Comparison of ENCODE assay signal across 8 mouse cellular contexts in the genomic region with DNA sequence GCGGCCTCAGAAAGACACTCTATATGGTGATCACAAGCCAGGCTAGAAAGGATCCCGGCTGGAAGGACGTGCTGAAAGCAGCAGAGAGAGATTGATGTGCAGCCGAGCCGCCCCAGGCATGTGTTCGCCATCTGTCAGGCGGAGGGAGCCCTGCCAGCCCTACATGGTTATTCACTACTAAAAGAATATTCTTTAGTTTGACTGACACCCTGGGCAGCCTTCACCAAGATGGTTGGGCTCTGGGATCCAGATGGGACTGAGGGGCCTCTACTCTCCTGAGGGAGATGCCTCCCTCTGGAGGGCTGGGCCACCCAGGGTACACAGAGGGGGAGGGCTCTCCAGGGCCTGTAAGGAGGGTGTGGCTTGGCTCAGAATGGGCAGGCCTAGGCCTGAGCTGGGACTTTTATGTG.
DNase-seq lines count a peak whose midpoint lies in the region; ATAC-seq lines count a peak whose summit lies in the region.

No protein-coding gene starts in this region.

- no peak overlapping the region for H3K9ac ChIP-seq in hindbrain, embryonic 16.5 days (ENCODE audit: low read depth, low read length)
- no peak overlapping the region for H3K9ac ChIP-seq in limb, embryonic 13.5 days

- H3K4me1 ChIP-seq in hindbrain, embryonic 16.5 days (ENCODE audit: control insufficient read depth, insufficient read depth, low read depth, low read length): peaks cover 6% of the 10 kb centered on the region
- H3K4me1 ChIP-seq in limb, embryonic 13.5 days: peaks cover 39% of the 10 kb centered on the region

- H3K36me3 ChIP-seq in hindbrain, embryonic 16.5 days (ENCODE audit: control insufficient read depth, insufficient read depth, low read length): no peaks in the 10 kb centered on the region
- H3K36me3 ChIP-seq in limb, embryonic 13.5 days: no peaks in the 10 kb centered on the region

- no peaks in the 10 kb centered on the region for H3K27me3 ChIP-seq in hindbrain, embryonic 16.5 days (replicated peaks; ENCODE audit: control insufficient read depth, insufficient read depth, low read length)
- H3K27me3 ChIP-seq in limb, embryonic 13.5 days: no peaks in the 10 kb centered on the region

- peak overlapping the region; percentile 46; the same call in 1 of the 2 replicates for H3K27ac ChIP-seq in hindbrain, embryonic 16.5 days (ENCODE audit: low read depth, low read length)
- peak overlapping the region; percentile 58 for H3K27ac ChIP-seq in limb, embryonic 13.5 days

- peak overlapping the region; percentile 7; the same call in 1 of the 2 replicates for H3K4me2 ChIP-seq in hindbrain, embryonic 16.5 days (ENCODE audit: low read length)
- peak overlapping the region; percentile 15; the same call in 1 of the 2 replicates for H3K4me2 ChIP-seq in limb, embryonic 13.5 days (replicated peaks)

- 14% methylated on average over 7 of the region's 7 CpGs for WGBS in hindbrain, embryonic 16.5 days
- WGBS in limb, embryonic 13.5 days: 8% methylated on average over 7 of the region's 7 CpGs

- peak; percentile 78 for DNase-seq in R1 (ENCODE audit: low read depth, low spot score)
- DNase-seq in cerebellum, adult 8-10 months: peak; percentile 77
- peak; percentile 36 to 74 for DNase-seq in frontal cortex, adult 2 months (ENCODE audit: extremely low spot score in 1 of 2, low spot score in 1 of 2)
- DNase-seq in retina, postnatal 1 day: peak; percentile 79
- no peak for DNase-seq in urinary bladder, adult 18-20 months (ENCODE audit: low spot score in 2 of 2)
- DNase-seq in thymus, postnatal 10 days (ENCODE audit: low spot score in 2 of 2): no peak

- H3K4me3 ChIP-seq in hindbrain, embryonic 16.5 days (ENCODE audit: low read length): no peak overlapping the region
- H3K4me3 ChIP-seq in limb, embryonic 13.5 days: no peak overlapping the region

- no peaks in the 10 kb centered on the region for H3K9me3 ChIP-seq in hindbrain, embryonic 16.5 days (ENCODE audit: control insufficient read depth, low read length)
- H3K9me3 ChIP-seq in limb, embryonic 13.5 days: no peaks in the 10 kb centered on the region

- peak; percentile 94 for ATAC-seq in hindbrain, embryonic 16.5 days
- peak; percentile 79 for ATAC-seq in limb, embryonic 13.5 days (ENCODE audit: low FRiP score, low read depth)

Comparison
In these comparisons a context has a peak if more than half of its experiments do, and no peak if none do; other contexts are left out.
1. DNase-seq: peak in R1 (single experiment), cerebellum, adult 8-10 months (single experiment), frontal cortex, adult 2 months (2 of 2) and retina, postnatal 1 day (single experiment); none in urinary bladder, adult 18-20 months (0 of 2) and thymus, postnatal 10 days (0 of 2).